Mouse (Mus musculus) olfactory bulb, adult 2 months (tissue): ENCODE data around the gene Ksr1. TPM values are rescaled to one million over a fixed set of nuclear protein-coding genes. Genes with fewer than 3 reads are reported as not detected.

ENCODE experiments used
- H3K27ac ChIP-seq: fragments of 200-500 bp; 2 replicates; pipeline ENCODE4 v1.5.1; 2012; ENCODE audit warnings: low read depth, low read length; ENCODE audit not compliant: insufficient read depth
- H3K4me1 ChIP-seq: fragments of 200-500 bp; 2 replicates; pipeline ENCODE4 v1.6.1; 2012; ENCODE audit warnings: low read length; ENCODE audit not compliant: control insufficient read depth, insufficient read depth
- H3K4me3 ChIP-seq: fragments of 200-500 bp; 2 replicates; pipeline ENCODE4 v1.5.1; 2012; ENCODE audit warnings: mild to moderate bottlenecking, low read depth, low read length, moderate library complexity; ENCODE audit not compliant: insufficient read depth
- CTCF ChIP-seq: fragments of 200-500 bp; IDR thresholded peaks from 2 replicates; pipeline ENCODE4 v1.5.1; 2012; ENCODE audit warnings: low read depth, mild to moderate bottlenecking, low read length, moderate library complexity; ENCODE audit not compliant: insufficient read depth
- POLR2A ChIP-seq: fragments of 200-500 bp; IDR thresholded peaks from 2 replicates; pipeline ENCODE4 v1.6.1; 2012; ENCODE audit warnings: mild to moderate bottlenecking, low read depth, low read length, moderate library complexity; ENCODE audit not compliant: insufficient read depth
- WGBS: fragments of 180-500 bp; shearing (Covaris S2); methylation state at CpG from one replicate; pipeline ENCODE4 v1.1.7; 2018; 5-methylcytosine and 5-hydroxymethylcytosine counted together
- polyA plus RNA-seq: library from polyadenylated mRNA; stranded (reverse); fragments of >200 nt; gene quantifications from 2 replicates; pipeline ENCODE4 v1.2.4, GENCODE M21; 2012; ENCODE audit warnings: low replicate concordance; ENCODE audit not compliant: missing spikeins, insufficient read depth, insufficient read length

Ksr1 gene
- polyA plus RNA-seq, 1 experiment = not detected

DNA sequence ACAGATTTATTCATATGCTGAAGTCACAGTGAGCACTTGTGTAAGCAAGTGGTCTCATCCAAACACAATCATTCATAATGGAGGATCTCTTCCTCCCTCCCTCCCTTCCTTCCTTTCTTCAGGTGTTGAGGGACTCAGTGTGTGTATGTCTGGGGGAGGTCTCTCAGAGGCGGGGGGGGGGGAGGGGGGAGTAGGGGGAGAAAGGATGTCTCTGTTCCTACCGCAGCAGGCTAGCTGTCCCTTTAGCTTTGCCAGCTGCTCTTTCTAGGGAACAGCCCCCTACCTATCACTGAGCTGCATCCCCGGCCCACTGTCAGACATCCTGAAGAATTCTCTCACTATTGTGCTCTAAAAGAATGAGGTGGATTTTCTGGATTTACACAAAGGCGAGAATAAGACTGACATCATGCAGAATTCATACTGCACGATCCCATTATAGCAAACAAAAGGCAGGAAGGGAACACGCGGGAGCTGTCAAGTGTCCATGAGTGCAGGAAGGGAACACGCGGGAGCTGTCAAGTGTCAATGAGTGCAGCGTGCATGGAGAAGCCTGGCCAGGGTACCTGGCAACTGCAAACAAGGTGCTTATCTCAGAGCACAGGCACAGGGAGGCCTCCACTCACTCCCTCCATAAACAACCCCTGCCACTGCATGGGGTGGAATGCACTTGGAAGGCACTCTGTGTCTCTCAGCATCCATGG lies 76.6 kb downstream of the Ksr1 start:
- TF ChIP-seq CTCF (no peak), POLR2A (no peak)
- Histone ChIP-seq H3K4me1 (peaks cover 52% of the 10 kb centered on the region), H3K4me3 (no peak overlapping the region), H3K27ac (no peak overlapping the region)
- 51% methylated on average over 10 of the region's 10 CpGs for WGBS

DNA sequence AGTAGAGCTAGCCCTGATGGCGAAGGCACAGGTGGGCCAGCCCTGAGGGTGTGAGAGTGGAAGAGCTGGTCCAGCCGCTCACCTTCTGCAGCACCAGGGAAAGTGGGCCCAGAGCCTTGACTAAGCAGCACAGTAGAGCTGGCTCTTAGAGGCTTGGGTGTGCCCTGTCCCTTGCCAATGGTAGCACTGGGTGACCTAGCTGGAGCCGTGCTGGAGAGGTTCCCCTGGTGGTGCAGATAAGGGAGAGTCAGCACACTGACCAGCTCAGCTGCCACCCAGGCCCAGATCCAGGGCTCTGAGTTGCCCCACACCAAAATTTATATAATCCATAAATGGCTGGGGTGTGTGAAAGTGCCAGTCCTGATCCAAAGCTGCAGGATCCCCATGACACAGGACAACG lies 79.0 kb downstream of the Ksr1 start:
- no peak overlapping the region for H3K27ac ChIP-seq
- WGBS = 85% methylated on average over 4 of the region's 4 CpGs
- TF ChIP-seq CTCF (no peak), POLR2A (no peak)
- peaks cover 62% of the 10 kb centered on the region for H3K4me1 ChIP-seq
- H3K4me3 ChIP-seq = no peak overlapping the region

DNA sequence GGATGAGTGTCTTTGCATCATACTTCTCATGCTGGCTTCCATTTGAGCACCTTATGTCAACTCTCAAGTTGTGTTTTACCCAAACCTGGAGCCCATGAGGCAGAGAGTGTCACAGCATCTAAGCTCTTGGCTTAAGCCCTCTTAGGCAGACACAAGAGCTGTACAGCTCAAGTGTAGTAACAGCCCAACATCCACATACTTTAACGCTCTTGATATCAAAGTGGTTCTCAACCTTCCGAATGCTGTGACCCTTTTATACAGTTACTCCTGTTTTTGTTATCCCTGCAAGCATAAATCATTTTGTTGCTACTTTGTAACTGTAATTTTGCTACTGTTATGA lies 80.0 kb downstream of the Ksr1 start:
- no peak for TF ChIP-seq CTCF
- TF ChIP-seq POLR2A = no peak
- H3K27ac ChIP-seq = peak overlapping the region; percentile 86
- no peak overlapping the region for H3K4me3 ChIP-seq
- peaks cover 56% of the 10 kb centered on the region for H3K4me1 ChIP-seq
- 89% methylated on average over 2 of the region's 2 CpGs for WGBS

DNA sequence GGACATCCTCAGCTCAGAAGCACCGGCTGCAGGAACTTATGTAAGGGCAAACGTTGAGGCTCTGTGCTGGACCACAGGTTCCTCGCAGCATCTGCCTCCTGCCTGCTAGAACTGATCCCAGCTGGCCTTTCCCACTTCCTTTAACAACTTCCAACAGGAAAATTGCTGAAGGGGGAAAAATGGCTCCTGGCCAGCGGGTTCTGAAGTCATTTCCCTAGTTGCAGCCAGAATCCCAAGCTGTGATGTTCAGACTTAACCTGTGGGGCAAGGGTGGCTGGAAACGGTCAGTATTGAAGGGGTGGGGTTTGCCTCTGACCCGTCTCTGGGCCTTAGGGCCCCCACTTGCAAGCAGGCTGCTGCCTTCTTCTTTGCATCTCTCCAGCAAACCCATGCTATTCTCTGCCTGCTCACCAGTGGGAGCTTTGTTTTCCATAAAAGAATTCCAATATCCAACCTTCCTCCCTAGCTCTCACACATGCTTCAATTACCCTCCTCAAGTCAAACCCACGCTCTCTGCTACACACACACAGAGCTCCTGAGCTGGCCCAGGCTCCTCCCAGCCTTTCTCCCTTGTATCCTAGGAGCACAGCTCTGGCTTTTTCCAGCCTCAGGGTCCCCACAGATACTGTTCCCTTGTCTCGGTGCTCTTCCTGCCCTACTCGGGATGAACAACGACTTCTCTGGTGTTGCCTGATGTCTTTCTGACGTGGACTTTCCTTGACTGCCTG lies 80.6 kb downstream of the Ksr1 start:
- Histone ChIP-seq H3K4me3 (no peak overlapping the region), H3K4me1 (peaks cover 52% of the 10 kb centered on the region), H3K27ac (peak overlapping the region; percentile 86)
- no peak for TF ChIP-seq POLR2A
- TF ChIP-seq CTCF = no peak
- WGBS = 41% methylated on average over 11 of the region's 11 CpGs

DNA sequence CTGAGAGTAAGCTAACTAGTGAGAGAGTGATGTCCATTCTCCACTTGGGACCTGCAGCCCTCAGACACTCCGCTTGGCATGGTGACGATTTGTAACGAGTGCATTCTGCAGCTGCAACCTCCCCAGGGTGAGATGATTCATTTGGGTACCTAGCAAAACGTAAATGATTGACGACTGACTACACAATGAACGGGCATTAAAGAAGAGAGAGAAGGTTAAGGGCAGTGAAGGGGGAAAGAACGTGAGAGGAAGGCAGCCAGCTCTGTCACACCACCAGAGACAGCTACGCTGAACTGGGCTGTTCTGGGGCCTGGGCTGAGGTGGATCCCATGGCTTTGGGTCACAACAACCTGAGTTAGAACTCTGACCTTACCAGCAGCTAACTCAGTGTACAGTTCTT lies 81.9 kb downstream of the Ksr1 start:
- 70% methylated on average over 8 of the region's 8 CpGs for WGBS
- no peak overlapping the region for H3K4me3 ChIP-seq
- peaks cover 51% of the 10 kb centered on the region for H3K4me1 ChIP-seq
- TF ChIP-seq POLR2A (no peak), CTCF (no peak)
- H3K27ac ChIP-seq = no peak overlapping the region; the same call in 1 of the 2 replicates

DNA sequence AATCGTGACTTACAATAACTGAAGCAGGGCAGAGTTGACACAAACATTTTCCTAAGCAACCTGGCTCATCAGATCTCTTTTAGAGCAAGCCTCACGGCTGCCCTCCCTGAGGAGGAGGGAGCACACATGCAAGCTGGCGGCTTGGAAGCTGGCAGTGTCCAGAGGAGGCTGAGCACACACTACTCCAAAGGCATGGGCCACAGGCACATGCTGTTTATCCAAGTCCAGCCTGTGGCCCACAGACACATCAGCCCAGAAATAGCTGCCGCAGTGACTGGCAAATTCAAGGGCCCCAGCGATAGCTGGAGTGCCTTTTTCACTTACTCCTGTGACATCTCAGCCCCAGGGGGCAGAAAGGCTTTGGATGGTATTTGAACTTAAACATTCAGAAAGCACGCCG lies 82.6 kb downstream of the Ksr1 start:
- H3K4me3 ChIP-seq = no peak overlapping the region
- no peak overlapping the region for H3K27ac ChIP-seq
- TF ChIP-seq POLR2A (no peak), CTCF (no peak)
- H3K4me1 ChIP-seq = peaks cover 55% of the 10 kb centered on the region
- 60% methylated on average over 7 of the region's 7 CpGs for WGBS

DNA sequence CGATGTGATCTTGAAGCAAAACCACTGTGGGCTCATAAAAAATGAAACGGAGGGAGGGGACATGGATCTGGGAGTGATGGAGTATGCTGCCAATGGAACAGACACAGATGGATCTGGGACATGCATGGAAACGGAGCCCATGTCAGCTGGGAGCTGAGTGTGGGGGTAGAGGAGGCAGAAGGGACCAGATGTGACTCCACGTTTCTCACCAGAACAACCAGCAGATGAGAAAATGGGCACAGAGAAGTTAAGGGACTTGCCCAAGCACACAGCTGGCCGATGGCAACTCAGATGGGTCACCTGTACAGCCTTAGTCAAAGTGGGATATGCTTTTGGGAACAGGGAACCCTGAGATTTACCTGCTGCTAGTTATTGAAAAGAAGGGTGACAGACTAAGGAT lies 83.3 kb downstream of the Ksr1 start:
- 74% methylated on average over 5 of the region's 5 CpGs for WGBS
- H3K4me1 ChIP-seq = peaks cover 60% of the 10 kb centered on the region
- no peak for TF ChIP-seq CTCF
- no peak for TF ChIP-seq POLR2A
- no peak overlapping the region for H3K4me3 ChIP-seq
- H3K27ac ChIP-seq = no peak overlapping the region

DNA sequence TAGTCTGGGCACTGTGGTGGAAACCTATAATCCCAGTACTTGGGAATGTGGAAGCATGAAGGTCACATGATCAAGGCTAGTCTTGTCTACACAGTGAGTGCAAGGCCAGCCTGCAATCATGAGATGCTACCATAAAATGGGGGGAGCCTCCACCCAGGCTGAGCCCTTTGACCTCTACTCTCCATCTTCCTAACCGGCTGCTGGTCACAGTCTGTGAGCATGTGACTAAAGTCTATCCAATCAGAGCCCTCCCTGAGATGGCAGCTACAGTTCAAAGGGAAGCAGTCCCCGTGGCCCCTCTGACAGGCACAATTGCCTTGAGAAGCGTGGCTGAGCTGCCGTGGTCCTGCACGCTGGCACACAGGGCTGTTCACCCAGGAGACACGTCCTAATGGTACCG lies 84.4 kb downstream of the Ksr1 start:
- WGBS = 79% methylated on average over 7 of the region's 7 CpGs

DNA sequence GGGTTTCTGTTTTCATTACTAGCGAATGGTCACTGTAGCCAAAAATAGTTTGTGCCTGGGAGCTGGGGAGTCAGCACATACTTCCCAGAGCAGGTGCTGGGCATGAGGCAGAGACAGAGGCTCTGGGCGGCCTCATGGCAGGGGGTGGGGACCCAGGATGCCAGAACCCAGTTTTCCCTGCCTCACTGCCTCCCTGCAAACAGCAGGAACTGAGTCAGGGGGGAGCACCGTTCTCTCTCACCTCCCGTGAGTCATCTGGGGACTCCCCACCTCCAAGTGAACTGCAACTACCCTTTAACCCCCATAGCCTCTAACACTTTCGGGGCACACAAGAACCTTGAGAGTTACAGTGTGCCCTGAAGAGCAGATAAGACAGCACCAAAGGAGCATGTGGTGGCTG lies 86.4 kb downstream of the Ksr1 start:
- no peak for TF ChIP-seq POLR2A
- no peak for TF ChIP-seq CTCF
- Histone ChIP-seq H3K4me3 (no peak overlapping the region), H3K27ac (peak overlapping the region; percentile 4), H3K4me1 (peaks cover 63% of the 10 kb centered on the region)
- WGBS = 48% methylated on average over 5 of the region's 5 CpGs

More for the DNA sequence above, 84.4 kb downstream of the Ksr1 start:
- TF ChIP-seq CTCF = no peak
- TF ChIP-seq POLR2A = no peak
- H3K4me1 ChIP-seq = peaks cover 63% of the 10 kb centered on the region
- no peak overlapping the region for H3K4me3 ChIP-seq
- no peak overlapping the region for H3K27ac ChIP-seq
